Mouse (Mus musculus) embryonic facial prominence, embryonic 11.5 days (tissue): ENCODE data around the gene Rnpep. TPM values are rescaled to one million over a fixed set of nuclear protein-coding genes. Genes with fewer than 3 reads are reported as not detected.

Experiments
- ATAC-seq: fragments of 200-750 bp; cut with Nextera tagmentation; replicated peaks from 2 replicates; pipeline ENCODE4 v1.8.0; 2017; ENCODE audit warnings: low read depth; ENCODE audit not compliant: insufficient number of reproducible peaks, low FRiP score, low TSS enrichment
- DNase-seq: peaks from one replicate; pipeline ENCODE4 v3.0.0-alpha.2; 2015; ENCODE audit warnings: low spot score
- H3K27ac ChIP-seq: fragments of 300-500 bp; sonication (generic); replicated peaks from 2 replicates; pipeline ENCODE4 v1.5.1; 2014; ENCODE audit warnings: mild to moderate bottlenecking, low read depth, low read length, control low read depth
- H3K27me3 ChIP-seq: fragments of 300-500 bp; sonication (generic); 2 replicates; pipeline ENCODE4 v1.6.1; 2014; ENCODE audit warnings: mild to moderate bottlenecking, low read length, moderate library complexity, mixed read lengths; ENCODE audit not compliant: control insufficient read depth, insufficient read depth
- H3K36me3 ChIP-seq: fragments of 300-500 bp; sonication (generic); replicated peaks from 2 replicates; pipeline ENCODE4 v1.6.1; 2014; ENCODE audit warnings: low read depth, mild to moderate bottlenecking, low read length, moderate library complexity, mixed read lengths; ENCODE audit not compliant: control insufficient read depth, insufficient read depth
- H3K4me1 ChIP-seq: fragments of 300-500 bp; sonication (generic); 2 replicates; pipeline ENCODE4 v1.6.1; 2014; ENCODE audit warnings: low read length, mixed read lengths; ENCODE audit not compliant: control insufficient read depth, insufficient read depth
- H3K4me2 ChIP-seq: fragments of 300-500 bp; sonication (generic); 2 replicates; pipeline ENCODE4 v1.6.1; 2014; ENCODE audit warnings: low read depth, mild to moderate bottlenecking, control low read depth, low read length, moderate library complexity
- H3K4me3 ChIP-seq: fragments of 300-500 bp; sonication (generic); 2 replicates; pipeline ENCODE4 v1.5.1; 2014; ENCODE audit warnings: low read depth, low read length, control low read depth
- H3K9ac ChIP-seq: fragments of 300-500 bp; sonication (generic); replicated peaks from 2 replicates; pipeline ENCODE4 v1.6.1; 2014; ENCODE audit warnings: mild to moderate bottlenecking, control low read depth, low read length
- H3K9me3 ChIP-seq: fragments of 300-500 bp; sonication (generic); replicated peaks from 2 replicates; pipeline ENCODE4 v1.6.1; 2016; ENCODE audit warnings: mild to moderate bottlenecking, low read length, inconsistent platforms, mixed read lengths; ENCODE audit not compliant: control insufficient read depth
- WGBS: fragments of 180-500 bp; shearing (Covaris S2); extraction: QIAGEN DNeasy Blood & Tissue Kit; methylation state at CpG from one replicate; pipeline ENCODE4 v1.1.7; 2014; 5-methylcytosine and 5-hydroxymethylcytosine counted together
- polyA plus RNA-seq: library from polyadenylated mRNA; unstranded; fragments of >200 nt; fragmentation: Nextera tagmentation; extraction: Ambion mirVana; gene quantifications from 2 replicates; pipeline ENCODE4 v1.2.1, GENCODE M21; 2014

Gene Rnpep
- polyA plus RNA-seq, 1 experiment from 2014 or later, result 94.1 TPM

DNA sequence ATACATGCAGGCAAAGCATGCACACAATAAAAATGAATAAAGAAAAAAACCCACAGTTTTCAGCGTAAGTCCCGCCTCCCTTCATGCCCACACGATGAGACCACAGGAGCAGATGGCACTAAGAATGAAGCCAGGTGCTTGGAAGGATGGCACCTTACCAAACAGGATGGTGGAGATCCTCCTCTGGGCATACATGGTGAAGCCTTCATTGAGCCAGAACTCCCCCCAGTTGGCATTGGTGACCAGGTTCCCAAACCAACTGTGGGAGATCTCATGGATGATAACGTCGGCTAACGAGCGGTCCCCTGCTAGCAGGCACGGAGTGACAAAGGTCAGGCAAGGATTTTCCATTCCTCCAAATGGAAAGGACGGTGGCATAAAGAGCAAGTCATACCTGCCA, 12.5 kb downstream of the Rnpep start:
- H3K9me3 ChIP-seq, result no peaks in the 10 kb centered on the region
- H3K27me3 ChIP-seq, result no peaks in the 10 kb centered on the region
- H3K4me1 ChIP-seq, result no peaks in the 10 kb centered on the region
- 88% methylated on average over 9 of the region's 9 CpGs for WGBS
- H3K4me3 ChIP-seq, result no peak overlapping the region
- H3K27ac ChIP-seq, result no peak overlapping the region
- H3K4me2 ChIP-seq, result no peak overlapping the region
- no peak overlapping the region for H3K9ac ChIP-seq
- no peaks in the 10 kb centered on the region; the same call in none of the 2 replicates for H3K36me3 ChIP-seq
- ATAC-seq (no peak), DNase-seq (no peak)

GRCm38 (mm10) chr1:135267663-135268446, 16.0 kb downstream of the Rnpep start:
- no peaks in the 10 kb centered on the region for H3K4me1 ChIP-seq
- ATAC-seq, result no peak
- 88% methylated on average over 10 of the region's 10 CpGs for WGBS
- peaks cover 4% of the 10 kb centered on the region for H3K36me3 ChIP-seq
- no peaks in the 10 kb centered on the region for H3K9me3 ChIP-seq
- no peak overlapping the region for H3K27ac ChIP-seq
- no peaks in the 10 kb centered on the region for H3K27me3 ChIP-seq
- H3K9ac ChIP-seq, result no peak overlapping the region
- no peak overlapping the region for H3K4me2 ChIP-seq
- no peak overlapping the region for H3K4me3 ChIP-seq
- no peak for DNase-seq

GRCm38 (mm10) chr1:135265834-135266233, 18.1 kb downstream of the Rnpep start:
- peaks cover 4% of the 10 kb centered on the region for H3K36me3 ChIP-seq

DNA sequence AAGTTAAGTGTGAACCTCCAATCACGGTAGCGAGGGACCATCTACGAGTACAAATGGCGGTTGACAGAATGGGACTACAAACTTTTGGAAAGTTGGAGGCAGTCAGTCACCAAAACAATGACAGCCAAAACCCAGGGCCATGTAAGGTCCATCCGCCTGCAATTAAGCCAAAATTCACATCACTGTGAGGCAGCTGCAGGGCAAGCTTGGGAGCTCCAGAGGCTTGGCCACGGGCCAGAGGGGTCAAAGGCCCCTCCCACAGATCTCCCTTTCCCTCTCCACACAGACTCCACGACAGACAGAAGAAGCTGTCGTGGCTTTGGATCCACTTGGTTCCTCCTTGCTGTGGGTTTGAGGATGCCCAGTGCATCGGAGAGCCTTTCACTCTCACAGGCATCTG, 20.6 kb downstream of the Rnpep start:
- H3K27me3 ChIP-seq, result no peaks in the 10 kb centered on the region
- H3K4me1 ChIP-seq, result peaks cover 5% of the 10 kb centered on the region
- DNase-seq, result no peak
- no peak overlapping the region for H3K4me2 ChIP-seq
- no peak overlapping the region for H3K4me3 ChIP-seq
- H3K36me3 ChIP-seq, result peaks cover 4% of the 10 kb centered on the region
- no peak overlapping the region for H3K9ac ChIP-seq
- no peak for ATAC-seq
- WGBS, result 83% methylated on average over 9 of the region's 9 CpGs
- no peaks in the 10 kb centered on the region for H3K9me3 ChIP-seq
- no peak overlapping the region for H3K27ac ChIP-seq

More at GRCm38 (mm10) chr1:135265834-135266233, 18.1 kb downstream of the Rnpep start:
- H3K9ac ChIP-seq, result no peak overlapping the region
- 84% methylated on average over 5 of the region's 5 CpGs for WGBS
- H3K9me3 ChIP-seq, result no peaks in the 10 kb centered on the region
- no peak overlapping the region for H3K27ac ChIP-seq
- no peak overlapping the region for H3K4me3 ChIP-seq
- no peaks in the 10 kb centered on the region for H3K4me1 ChIP-seq
- no peak overlapping the region for H3K4me2 ChIP-seq
- no peaks in the 10 kb centered on the region for H3K27me3 ChIP-seq
- no peak for ATAC-seq
- no peak for DNase-seq

DNA sequence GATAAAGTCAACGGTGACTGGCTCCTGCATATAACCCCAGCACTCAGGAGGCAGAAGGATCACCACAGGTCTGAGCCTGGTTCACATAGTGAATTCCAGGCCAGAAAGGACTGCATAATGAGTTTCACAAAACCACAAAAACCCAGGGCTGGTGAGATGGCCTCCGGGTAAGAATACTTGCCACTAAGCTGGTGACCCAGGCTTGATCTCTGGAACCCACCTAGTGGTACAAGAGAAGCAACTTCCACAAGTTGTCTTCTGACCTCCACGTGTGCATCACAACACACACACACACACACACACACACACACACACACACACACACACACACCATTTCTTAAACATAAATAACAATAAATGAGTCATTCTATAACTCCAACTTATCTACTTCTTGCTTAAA, 21.6 kb downstream of the Rnpep start:
- Histone ChIP-seq H3K4me1 (peaks cover 5% of the 10 kb centered on the region), H3K36me3 (peaks cover 4% of the 10 kb centered on the region; the same call in 1 of the 2 replicates), H3K4me3 (no peak overlapping the region), H3K9me3 (no peaks in the 10 kb centered on the region), H3K4me2 (no peak overlapping the region), H3K9ac (no peak overlapping the region), H3K27me3 (no peaks in the 10 kb centered on the region), H3K27ac (no peak overlapping the region)
- WGBS, result 86% methylated on average over 3 of the region's 3 CpGs
- DNase-seq, result no peak
- no peak for ATAC-seq

DNA sequence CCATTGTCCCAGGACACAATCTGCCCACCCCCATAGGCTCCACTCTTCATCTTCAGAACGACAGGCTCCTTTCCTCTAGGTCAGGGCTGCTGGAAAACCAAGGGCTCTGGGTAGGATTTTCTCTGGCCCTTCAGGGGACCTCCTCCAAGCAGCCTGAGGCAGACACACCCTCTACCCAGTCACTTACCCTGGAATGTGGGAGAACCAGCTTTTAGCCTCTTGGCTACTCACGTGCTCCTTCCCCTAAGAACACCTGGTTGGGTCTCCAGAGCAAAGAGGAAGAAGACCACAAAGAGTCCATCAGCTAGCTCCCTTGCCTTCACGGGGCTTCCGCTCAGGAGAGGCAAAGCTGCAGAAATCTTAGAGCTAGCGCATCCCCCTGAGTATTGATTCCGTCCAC, 23.0 kb downstream of the Rnpep start:
- Histone ChIP-seq H3K4me3 (no peak overlapping the region), H3K9me3 (no peaks in the 10 kb centered on the region), H3K4me2 (no peak overlapping the region), H3K27me3 (no peaks in the 10 kb centered on the region), H3K9ac (no peak overlapping the region), H3K27ac (no peak overlapping the region), H3K36me3 (peaks cover 4% of the 10 kb centered on the region; the same call in 1 of the 2 replicates), H3K4me1 (peaks cover 5% of the 10 kb centered on the region)
- peak; percentile 30 for DNase-seq
- ATAC-seq, result no peak
- 63% methylated on average over 6 of the region's 6 CpGs for WGBS

DNA sequence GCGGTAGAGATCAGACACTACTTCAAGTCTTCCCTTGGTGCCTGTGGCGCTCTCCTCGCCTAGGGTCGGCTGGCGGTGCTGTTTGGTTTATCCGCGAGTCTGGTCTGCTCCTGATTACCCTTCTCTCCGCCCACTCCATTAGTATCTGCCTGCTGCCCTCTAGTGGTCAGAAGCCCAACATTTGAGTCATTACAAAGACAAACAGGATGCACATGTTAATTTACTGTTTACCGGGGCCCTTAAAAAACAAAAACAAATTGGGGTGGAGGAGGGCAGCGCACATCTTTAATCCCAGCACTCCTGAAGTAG, 24.8 kb downstream of the Rnpep start:
- DNase-seq (peak; percentile 96), ATAC-seq (peak; percentile 44)
- Histone ChIP-seq H3K4me2 (peak overlapping the region; percentile 54), H3K9ac (peak overlapping the region; percentile 50), H3K27ac (peak overlapping the region; percentile 28; the same call in 1 of the 2 replicates), H3K4me3 (peak overlapping the region; percentile 19), H3K36me3 (no peaks in the 10 kb centered on the region), H3K9me3 (no peaks in the 10 kb centered on the region), H3K27me3 (no peaks in the 10 kb centered on the region), H3K4me1 (peaks cover 5% of the 10 kb centered on the region)
- under 1% methylated on average over 10 of the region's 10 CpGs for WGBS

GRCm38 (mm10) chr1:135258380-135259127, 25.3 kb downstream of the Rnpep start, which contains the start of gene Elf3:
Elf3 (minus strand) TSS chr1:135258568.
- ATAC-seq (peak; percentile 72), DNase-seq (peak; percentile 81)
- peak within 1 kb of the TSS; percentile 54 for H3K4me2 ChIP-seq
- H3K9ac ChIP-seq, result peak within 1 kb of the TSS; percentile 50
- no peaks in the 10 kb centered on the region for H3K27me3 ChIP-seq
- 3% methylated on average over 19 of the region's 19 CpGs for WGBS
- H3K9me3 ChIP-seq, result no peaks in the 10 kb centered on the region
- H3K36me3 ChIP-seq, result no peaks in the 10 kb centered on the region
- H3K4me1 ChIP-seq, result peaks cover 5% of the 10 kb centered on the region
- H3K4me3 ChIP-seq, result peak within 1 kb of the TSS; percentile 19
- H3K27ac ChIP-seq, result peak within 1 kb of the TSS; percentile 28; the same call in 1 of the 2 replicates
